Mouse (Mus musculus) E14TG2a.4 (cell line): ENCODE results near the gene Ino80.

Experiments used
- CTCF ChIP-seq: conservative IDR thresholded peaks from 2 replicates; pipeline ENCODE4 v1.5.1; 2014; ENCODE audit warnings: low read length
- NANOG ChIP-seq: IDR thresholded peaks from 2 replicates; pipeline ENCODE4 v1.6.1; 2014; ENCODE audit warnings: borderline replicate concordance, low read length, mixed read lengths
- POU5F1 ChIP-seq: IDR thresholded peaks from 2 replicates; pipeline ENCODE4 v1.6.1; 2014; ENCODE audit warnings: low read length, borderline replicate concordance

DNA sequence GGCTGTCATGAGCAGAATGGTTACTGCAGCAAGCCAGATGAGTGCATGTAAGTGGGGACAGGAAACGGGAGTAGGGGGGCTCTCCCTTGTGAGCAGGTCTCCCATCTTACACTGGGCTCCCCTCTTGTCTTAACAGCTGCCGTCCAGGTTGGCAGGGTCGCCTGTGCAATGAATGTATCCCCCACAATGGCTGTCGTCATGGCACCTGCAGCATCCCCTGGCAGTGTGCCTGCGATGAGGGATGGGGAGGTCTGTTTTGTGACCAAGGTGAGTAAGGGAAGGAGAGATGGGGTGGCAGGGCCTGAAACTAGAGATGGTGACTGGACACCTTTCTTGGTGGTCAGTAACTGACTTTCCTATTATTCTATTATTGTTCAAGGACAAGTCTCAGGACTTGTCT is 148.9 kb downstream of the Ino80 start:
- no peak for TF ChIP-seq CTCF
- TF ChIP-seq POU5F1 = no peak
- no peak for TF ChIP-seq NANOG
